Mouse (Mus musculus) embryonic facial prominence, embryonic 14.5 days (tissue): ENCODE results near the gene Cog3. TPM values are rescaled to one million over a fixed set of nuclear protein-coding genes. Genes with fewer than 3 reads are reported as not detected.

ENCODE experiments used
- ATAC-seq: fragments of 200-750 bp; cut with Nextera tagmentation; 2 replicates; pipeline ENCODE4 v1.8.0; 2017; ENCODE audit warnings: low read depth, moderate number of reproducible peaks, moderate TSS enrichment
- DNase-seq: peaks from one replicate; pipeline ENCODE4 v3.0.0-alpha.2; 2015; ENCODE audit warnings: low spot score
- H3K27ac ChIP-seq: fragments of 300-500 bp; sonication (generic); replicated peaks from 2 replicates; pipeline ENCODE4 v1.5.1; 2014; ENCODE audit warnings: low read depth, mild to moderate bottlenecking, low read length, moderate library complexity
- H3K27me3 ChIP-seq: fragments of 300-500 bp; sonication (generic); replicated peaks from 2 replicates; pipeline ENCODE4 v1.6.1; 2014; ENCODE audit warnings: low read length; ENCODE audit not compliant: control insufficient read depth, insufficient read depth
- H3K36me3 ChIP-seq: fragments of 300-500 bp; sonication (generic); 2 replicates; pipeline ENCODE4 v1.6.1; 2014; ENCODE audit warnings: low read length, mixed read lengths; ENCODE audit not compliant: control insufficient read depth, insufficient read depth
- H3K4me1 ChIP-seq: fragments of 300-500 bp; sonication (generic); 2 replicates; pipeline ENCODE4 v1.6.1; 2014; ENCODE audit warnings: antibody characterized with exemption, low read length; ENCODE audit not compliant: control insufficient read depth, insufficient read depth
- H3K4me2 ChIP-seq: fragments of 300-500 bp; sonication (generic); 2 replicates; pipeline ENCODE4 v1.6.1; 2014; ENCODE audit warnings: low read depth, mild to moderate bottlenecking, low read length, moderate library complexity, mixed read lengths
- H3K4me3 ChIP-seq: fragments of 300-500 bp; sonication (generic); 2 replicates; pipeline ENCODE4 v1.5.1; 2014; ENCODE audit warnings: low read depth, mild to moderate bottlenecking, low read length
- H3K9ac ChIP-seq: fragments of 300-500 bp; sonication (generic); 2 replicates; pipeline ENCODE4 v1.6.1; 2014; ENCODE audit warnings: low read depth, mild to moderate bottlenecking, low read length, moderate library complexity, mixed read lengths
- H3K9me3 ChIP-seq: fragments of 300-500 bp; sonication (generic); 2 replicates; pipeline ENCODE4 v1.6.1; 2016; ENCODE audit warnings: low read length; ENCODE audit not compliant: control insufficient read depth
- WGBS: fragments of 180-500 bp; shearing (Covaris S2); extraction: QIAGEN DNeasy Blood & Tissue Kit; methylation state at CpG from one replicate; pipeline ENCODE4 v1.1.7; 2014; 5-methylcytosine and 5-hydroxymethylcytosine counted together
- polyA plus RNA-seq: library from polyadenylated mRNA; unstranded; fragments of >200 nt; fragmentation: Nextera tagmentation; extraction: Ambion mirVana; gene quantifications from 2 replicates; pipeline ENCODE4 v1.2.1, GENCODE M21; 2014

The Cog3 gene
- polyA plus RNA-seq, 1 experiment from 2014 or later = 23.5 TPM

DNA sequence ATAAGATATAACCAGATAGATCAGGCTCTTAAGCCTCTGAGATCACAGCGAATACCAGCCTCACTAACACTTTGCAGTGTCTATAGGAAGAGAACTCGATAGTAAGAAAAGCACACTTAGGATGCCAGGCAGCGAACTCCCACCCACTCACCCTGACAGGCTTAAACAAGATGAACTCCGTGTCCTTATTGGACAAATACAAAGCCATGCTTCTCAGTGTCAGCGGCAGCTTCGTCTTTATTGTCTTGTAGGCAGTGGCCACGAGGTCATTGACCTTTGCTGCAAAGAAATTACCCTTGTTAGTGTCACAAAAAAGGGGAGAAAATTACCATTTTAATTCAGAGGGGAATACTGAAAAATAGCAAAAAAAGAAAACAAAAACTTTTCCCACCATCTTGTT lies 46.5 kb downstream of the Cog3 start:
- Histone ChIP-seq H3K36me3 (peaks cover 86% of the 10 kb centered on the region), H3K4me3 (no peak overlapping the region), H3K27me3 (no peaks in the 10 kb centered on the region), H3K27ac (no peak overlapping the region), H3K4me1 (no peaks in the 10 kb centered on the region), H3K9ac (no peak overlapping the region), H3K4me2 (no peak overlapping the region), H3K9me3 (no peaks in the 10 kb centered on the region)
- WGBS = 75% methylated on average over 7 of the region's 7 CpGs
- no peak for ATAC-seq
- DNase-seq = no peak

DNA sequence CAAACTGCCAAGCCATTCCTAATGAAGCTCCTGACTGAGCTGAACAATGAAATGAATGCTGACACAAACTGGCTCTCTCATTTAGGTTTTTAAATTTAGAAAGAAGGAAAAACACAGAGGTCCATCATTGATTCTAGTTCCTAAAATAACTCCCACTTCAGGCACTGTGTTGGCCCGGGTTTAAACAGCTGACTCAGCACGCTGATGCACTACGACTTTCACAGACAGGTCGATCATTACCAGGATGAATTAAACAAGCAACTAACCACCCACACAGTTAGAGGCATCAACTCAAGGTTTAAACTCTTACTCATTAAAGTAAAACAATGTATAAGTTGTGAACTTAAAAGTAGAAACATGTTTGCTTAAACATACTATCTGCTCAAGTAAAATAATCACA lies 47.7 kb downstream of the Cog3 start:
- H3K4me1 ChIP-seq = no peaks in the 10 kb centered on the region
- WGBS = 81% methylated on average over 4 of the region's 4 CpGs
- no peak overlapping the region for H3K4me3 ChIP-seq
- H3K4me2 ChIP-seq = no peak overlapping the region
- H3K9ac ChIP-seq = no peak overlapping the region
- H3K9me3 ChIP-seq = no peaks in the 10 kb centered on the region
- peaks cover 81% of the 10 kb centered on the region for H3K36me3 ChIP-seq
- no peak overlapping the region for H3K27ac ChIP-seq
- ATAC-seq = no peak
- DNase-seq = no peak
- H3K27me3 ChIP-seq = no peaks in the 10 kb centered on the region

GRCm38 (mm10) chr14:75697928-75698327 lies 56.4 kb downstream of the Cog3 start:
- H3K4me3 ChIP-seq = no peak overlapping the region
- no peaks in the 10 kb centered on the region for H3K9me3 ChIP-seq
- H3K4me2 ChIP-seq = no peak overlapping the region
- ATAC-seq (no peak), DNase-seq (no peak)
- 83% methylated on average over 1 of the region's 1 CpGs for WGBS
- peaks cover 16% of the 10 kb centered on the region for H3K36me3 ChIP-seq
- no peak overlapping the region for H3K27ac ChIP-seq
- no peaks in the 10 kb centered on the region for H3K27me3 ChIP-seq
- no peaks in the 10 kb centered on the region for H3K4me1 ChIP-seq
- H3K9ac ChIP-seq = no peak overlapping the region

GRCm38 (mm10) chr14:75696096-75696495 lies 58.2 kb downstream of the Cog3 start:
- 76% methylated on average over 5 of the region's 5 CpGs for WGBS
- Histone ChIP-seq H3K27ac (no peak overlapping the region), H3K27me3 (no peaks in the 10 kb centered on the region), H3K9me3 (no peaks in the 10 kb centered on the region), H3K4me3 (no peak overlapping the region), H3K36me3 (peaks cover 2% of the 10 kb centered on the region), H3K4me1 (no peaks in the 10 kb centered on the region), H3K4me2 (no peak overlapping the region), H3K9ac (no peak overlapping the region)
- DNase-seq (no peak), ATAC-seq (no peak)

- Histone ChIP-seq H3K36me3 (no peaks in the 10 kb centered on the region), H3K27ac (no peak overlapping the region), H3K4me1 (no peaks in the 10 kb centered on the region), H3K27me3 (no peaks in the 10 kb centered on the region), H3K4me3 (no peak overlapping the region), H3K9ac (no peak overlapping the region), H3K4me2 (no peak overlapping the region), H3K9me3 (no peaks in the 10 kb centered on the region)
- DNase-seq (no peak), ATAC-seq (no peak)
- 90% methylated on average over 2 of the region's 2 CpGs for WGBS
These were observed 63.9 kb downstream of the Cog3 start for GRCm38 (mm10) chr14:75690428-75690827.

DNA sequence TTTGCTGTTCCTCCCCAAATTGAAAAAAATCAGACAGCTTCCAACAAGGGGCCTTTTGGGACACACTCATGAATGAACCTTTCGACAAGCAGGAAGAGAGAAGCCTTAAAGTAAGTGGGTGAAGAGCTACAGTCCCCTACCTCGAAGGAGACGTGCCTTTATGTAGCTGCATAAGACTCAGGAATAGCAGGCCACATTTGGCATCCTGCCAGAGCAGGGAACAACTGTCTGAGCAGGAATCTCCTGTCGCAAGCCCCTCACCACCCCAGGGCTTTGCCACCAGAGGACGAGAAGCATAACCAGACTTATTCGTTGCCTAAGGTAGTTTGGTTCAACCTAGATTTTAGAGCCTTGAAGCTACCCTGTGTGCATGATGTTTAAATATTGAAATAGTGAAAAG lies 78.0 kb downstream of the Cog3 start:
- H3K36me3 ChIP-seq = no peaks in the 10 kb centered on the region
- ATAC-seq (no peak), DNase-seq (peak; percentile 44)
- no peak overlapping the region for H3K4me3 ChIP-seq
- 44% methylated on average over 6 of the region's 6 CpGs for WGBS
- no peak overlapping the region for H3K4me2 ChIP-seq
- H3K4me1 ChIP-seq = no peaks in the 10 kb centered on the region
- H3K9ac ChIP-seq = no peak overlapping the region
- no peak overlapping the region for H3K27ac ChIP-seq
- H3K9me3 ChIP-seq = no peaks in the 10 kb centered on the region
- H3K27me3 ChIP-seq = no peaks in the 10 kb centered on the region

- Histone ChIP-seq H3K9ac (no peak overlapping the region), H3K4me2 (no peak overlapping the region), H3K36me3 (no peaks in the 10 kb centered on the region), H3K27ac (no peak overlapping the region), H3K27me3 (no peaks in the 10 kb centered on the region), H3K4me3 (no peak overlapping the region), H3K9me3 (no peaks in the 10 kb centered on the region), H3K4me1 (no peaks in the 10 kb centered on the region)
- DNase-seq = no peak
- no peak for ATAC-seq
- WGBS = 86% methylated on average over 1 of the region's 1 CpGs
These were observed 85.2 kb downstream of the Cog3 start for GRCm38 (mm10) chr14:75669085-75669645.

GRCm38 (mm10) chr14:75665430-75666180 lies 88.7 kb downstream of the Cog3 start:
- DNase-seq = no peak
- WGBS = 64% methylated on average over 2 of the region's 2 CpGs
- H3K27me3 ChIP-seq = no peaks in the 10 kb centered on the region

GRCm38 (mm10) chr14:75661548-75661947 lies 92.8 kb downstream of the Cog3 start:
- DNase-seq (no peak), ATAC-seq (no peak)
- no peak overlapping the region for H3K4me3 ChIP-seq
- peaks cover 5% of the 10 kb centered on the region; the same call in 1 of the 2 replicates for H3K4me1 ChIP-seq
- H3K27me3 ChIP-seq = no peaks in the 10 kb centered on the region
- no peak overlapping the region for H3K9ac ChIP-seq
- H3K9me3 ChIP-seq = no peaks in the 10 kb centered on the region
- no peaks in the 10 kb centered on the region for H3K36me3 ChIP-seq
- no peak overlapping the region for H3K4me2 ChIP-seq
- no peak overlapping the region for H3K27ac ChIP-seq
- WGBS = 64% methylated on average over 8 of the region's 8 CpGs

More at GRCm38 (mm10) chr14:75665430-75666180, 88.7 kb downstream of the Cog3 start:
- Histone ChIP-seq H3K36me3 (no peaks in the 10 kb centered on the region), H3K9ac (no peak overlapping the region), H3K4me1 (peaks cover 5% of the 10 kb centered on the region; the same call in 1 of the 2 replicates), H3K4me3 (no peak overlapping the region), H3K27ac (no peak overlapping the region), H3K4me2 (no peak overlapping the region), H3K9me3 (no peaks in the 10 kb centered on the region)
- ATAC-seq = no peak
